Mouse (Mus musculus) thymus, postnatal 0 days (tissue): ENCODE results near the gene Sap25. TPM values are rescaled to one million over a fixed set of nuclear protein-coding genes. Genes with fewer than 3 reads are reported as not detected.

Experiments
- DNase-seq: peaks from one replicate; pipeline ENCODE4 v3.0.0-alpha.2; 2015; ENCODE audit warnings: low spot score
- polyA plus RNA-seq: library from polyadenylated mRNA; unstranded; fragments of >200 nt; fragmentation: Nextera tagmentation; extraction: Ambion mirVana; gene quantifications from 2 replicates; pipeline ENCODE4 v1.2.1, GENCODE M21; 2015

Sap25 gene
- polyA plus RNA-seq, 1 experiment from 2014 or later, result 32.9 TPM

DNA sequence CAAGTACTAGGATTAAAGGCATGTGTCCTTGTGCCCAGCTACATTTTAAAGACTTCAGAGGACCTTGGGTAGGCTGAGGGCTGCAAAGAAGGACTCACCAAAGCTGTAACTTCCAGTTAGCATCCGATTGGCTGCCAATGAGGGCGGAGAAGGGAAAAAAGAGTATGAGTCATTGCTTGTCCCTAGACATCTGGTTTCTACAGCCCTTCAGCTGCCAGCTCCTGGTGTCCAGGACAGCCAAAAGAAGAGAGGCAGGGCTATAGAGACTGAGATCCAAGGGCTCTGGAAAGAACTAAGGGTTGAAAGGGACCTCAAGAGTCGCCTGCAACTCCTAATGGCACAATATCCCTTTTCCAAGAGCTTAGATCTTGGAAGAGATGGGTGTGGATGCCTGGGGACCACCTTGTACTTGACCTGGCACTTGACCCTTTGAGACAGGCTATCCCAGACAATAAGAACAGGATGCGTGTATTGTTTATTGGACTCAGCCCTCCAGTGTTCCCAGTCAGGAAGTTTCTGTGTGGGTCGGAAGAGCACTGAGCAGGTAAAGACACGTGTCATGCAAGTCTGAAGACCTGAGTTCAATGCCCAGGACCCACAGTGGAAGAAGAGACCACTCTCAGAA is 19.0 kb downstream of the Sap25 start:
- DNase-seq, result no peak

- DNase-seq, result no peak
Observed at GRCm38 (mm10) chr5:137663057-137663456, 21.9 kb downstream of the Sap25 start.

DNA sequence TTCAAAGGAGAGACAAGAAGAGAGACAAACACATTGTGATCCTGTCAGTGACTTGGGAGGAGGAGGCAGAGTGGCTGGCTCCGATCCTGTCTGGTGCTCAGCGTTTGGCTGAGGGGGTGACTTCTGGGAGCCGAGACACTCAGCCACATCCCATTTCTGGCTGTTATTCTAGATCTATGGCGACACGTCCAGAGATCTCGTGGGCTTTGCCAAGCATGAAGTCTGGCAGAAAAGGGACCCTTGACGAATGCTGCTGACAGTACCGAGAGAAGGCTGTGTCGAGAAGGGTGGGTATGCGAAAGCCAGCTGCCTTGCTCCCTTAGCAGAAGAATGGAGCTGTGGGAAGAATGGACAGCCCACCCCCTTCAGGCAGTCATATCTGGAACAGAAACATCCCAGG is 27.8 kb downstream of the Sap25 start:
- DNase-seq, result no peak

GRCm38 (mm10) chr5:137670240-137670639 is 29.1 kb downstream of the Sap25 start:
- DNase-seq, result peak; percentile 59

GRCm38 (mm10) chr5:137671443-137672240 is 30.5 kb downstream of the Sap25 start:
- no peak for DNase-seq

GRCm38 (mm10) chr5:137672361-137672760 is 31.2 kb downstream of the Sap25 start:
- no peak for DNase-seq

- DNase-seq, result no peak
Observed at GRCm38 (mm10) chr5:137673015-137673414, 31.9 kb downstream of the Sap25 start.

DNA sequence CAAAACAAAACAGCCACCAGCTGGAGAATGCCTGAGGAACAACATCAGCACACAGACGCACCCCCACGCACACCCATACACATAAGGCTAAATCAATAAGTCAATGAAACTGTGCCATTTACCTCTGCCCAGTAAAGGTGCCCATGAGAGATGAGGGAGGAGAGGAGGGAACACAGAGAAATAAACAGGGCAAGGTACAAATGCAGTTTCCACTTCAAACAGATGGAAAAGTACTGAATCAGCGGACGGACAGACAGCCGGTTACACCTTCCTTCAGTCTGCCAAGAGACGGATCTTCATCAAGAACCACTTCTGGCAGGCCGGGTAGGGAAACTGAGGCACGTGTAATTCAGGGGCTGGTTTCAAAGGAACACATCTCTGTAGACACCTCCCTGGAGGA is 33.7 kb downstream of the Sap25 start:
- no peak for DNase-seq

GRCm38 (mm10) chr5:137677859-137678258 is 36.7 kb downstream of the Sap25 start:
- DNase-seq, result no peak

DNA sequence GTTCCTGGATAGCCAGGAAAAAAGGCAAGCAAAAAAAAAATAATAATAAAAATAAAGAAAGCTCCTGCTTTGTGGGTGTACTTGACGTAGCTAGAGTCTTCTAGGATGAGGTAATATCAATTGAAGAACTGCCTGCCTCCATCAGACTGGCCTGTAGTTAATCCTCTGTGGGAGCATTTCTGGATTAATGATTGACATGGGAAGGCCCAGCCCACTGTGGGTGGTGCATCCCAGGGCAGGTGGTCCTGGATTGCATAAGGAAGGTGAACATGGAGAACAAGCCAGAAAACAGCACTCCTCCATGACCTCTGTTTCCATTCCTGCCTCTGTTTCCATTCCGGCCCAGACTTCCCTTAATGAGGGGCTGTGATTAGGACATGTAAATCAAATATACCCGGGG is 37.6 kb downstream of the Sap25 start:
- no peak for DNase-seq

- no peak for DNase-seq
Observed at GRCm38 (mm10) chr5:137679726-137680125, 38.6 kb downstream of the Sap25 start.

DNA sequence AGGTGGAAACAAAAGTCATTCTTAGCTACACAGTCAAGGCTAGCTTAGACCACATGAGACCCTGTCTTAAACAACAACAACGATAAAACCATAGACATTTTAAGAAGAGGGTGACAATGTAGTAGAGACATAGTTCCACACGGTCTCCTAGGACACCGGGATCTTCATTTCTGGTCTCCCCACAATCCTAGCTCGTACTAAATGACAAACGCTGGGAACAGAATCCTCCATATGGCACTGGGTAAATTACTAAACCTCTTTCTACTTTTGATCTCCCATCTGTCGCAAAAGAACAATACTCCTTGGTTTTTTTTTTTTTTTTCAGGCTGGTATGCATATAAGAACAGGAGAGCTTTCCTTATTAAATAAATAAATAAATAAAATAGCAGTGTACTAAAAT is 41.4 kb downstream of the Sap25 start:
- DNase-seq, result no peak

- peak; percentile 59 for DNase-seq
Observed at GRCm38 (mm10) chr5:137683388-137684293, 42.5 kb downstream of the Sap25 start.

- DNase-seq, result peak; percentile 100
Observed at GRCm38 (mm10) chr5:137684294-137685123, 43.4 kb downstream of the Sap25 start, which contains the start of gene Agfg2. Gene Agfg2 (minus strand): TSS chr5:137684726.

GRCm38 (mm10) chr5:137685653-137686052 is 44.5 kb downstream of the Sap25 start:
- no peak for DNase-seq

- peak; percentile 53 for DNase-seq
Observed at GRCm38 (mm10) chr5:137686127-137686790, 45.1 kb downstream of the Sap25 start.

DNA sequence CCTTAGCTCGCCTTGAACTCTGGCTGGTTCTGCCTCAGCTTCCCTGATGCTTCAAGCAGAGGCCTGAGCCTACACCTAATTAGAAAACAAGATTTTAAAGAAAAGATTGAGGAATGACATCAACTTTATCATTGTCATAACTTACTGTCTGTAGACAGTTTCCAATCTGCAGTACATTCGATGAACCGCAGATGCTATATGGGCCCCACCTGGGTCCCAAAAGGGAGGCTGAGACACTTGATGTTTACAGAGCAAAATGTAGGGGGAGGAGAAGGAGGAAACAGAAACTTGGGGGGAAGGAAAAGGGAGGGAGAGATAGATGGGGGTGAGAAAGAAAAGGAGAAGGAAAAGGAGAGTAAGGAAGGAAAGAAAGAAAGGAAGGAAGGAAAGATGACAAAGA is 48.8 kb downstream of the Sap25 start:
- peak; percentile 57 for DNase-seq

GRCm38 (mm10) chr5:137690531-137690930 is 49.4 kb downstream of the Sap25 start:
- DNase-seq, result peak; percentile 38

DNA sequence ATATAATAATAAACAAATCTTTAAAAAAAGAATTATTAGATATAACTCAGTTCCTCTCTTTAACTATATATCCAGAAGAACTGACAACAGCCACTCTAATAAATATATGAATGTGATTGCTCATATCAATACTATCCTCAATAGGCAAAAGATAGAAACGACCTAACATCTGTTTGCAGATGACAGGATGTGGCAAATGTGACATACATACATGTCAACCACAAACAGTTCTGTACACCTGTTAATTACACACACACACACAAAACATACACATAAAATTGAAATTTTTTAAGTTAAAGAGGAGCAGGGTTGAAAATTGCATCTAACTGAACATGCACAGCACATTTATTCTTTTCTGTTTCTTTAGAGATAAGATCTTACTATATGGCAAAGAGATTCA is 50.7 kb downstream of the Sap25 start:
- DNase-seq, result peak; percentile 79
